ENCODE assay signal across 30 mouse cellular contexts in the genomic region with DNA sequence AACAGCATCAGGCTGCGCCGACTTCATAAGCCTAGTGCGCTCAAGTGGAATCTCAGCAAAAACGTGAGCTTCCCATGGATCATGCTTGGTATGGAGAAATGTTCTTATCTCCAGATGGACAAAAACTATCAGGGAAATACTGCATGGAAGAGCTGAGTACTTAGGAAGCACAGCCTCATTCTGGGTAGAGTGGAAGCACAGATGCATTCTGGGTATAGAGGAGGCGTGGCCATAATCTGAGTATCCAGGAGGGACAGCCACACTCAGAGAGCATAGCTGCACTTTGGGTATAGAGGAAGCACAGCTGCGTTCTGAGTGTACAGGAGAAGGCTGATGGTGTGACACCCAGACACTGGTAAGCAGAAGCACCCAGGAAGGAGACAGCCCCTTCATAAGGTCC. TPM values are rescaled to one million over a fixed set of nuclear protein-coding genes. Genes with fewer than 3 reads are reported as not detected.
A peak's percentile ranks its signal among the peaks of the same experiment; 100 is the strongest.
DNase-seq lines count a peak whose midpoint lies in the region; ATAC-seq and TF ChIP-seq lines count a peak whose summit lies in the region.
"Had no signal": no experiment of that assay in that cellular context is flagged by ENCODE, and none has a peak within 500 bp of the region (broad histone marks: within the 10 kb centered on the region; RNA-seq: fewer than 3 reads in every experiment).

No protein-coding gene starts in this region.

- H3K4me1 ChIP-seq in intestine, embryonic 15.5 days (replicated peaks): 0 out of 2 replicates have a peak, but pooled peaks cover 4% of the 10 kb centered on the region
- 0 out of 2 replicates have a peak, but pooled peaks cover 3% of the 10 kb centered on the region for H3K4me1 ChIP-seq in intestine, postnatal 0 days (replicated peaks; ENCODE audit: control insufficient read depth, insufficient read depth, low read length)
- peaks cover 0 to 8% of the 10 kb centered on the region in 2 experiments; a peak in 1 of 4 replicates for H3K4me1 ChIP-seq in MEL (ENCODE audit: control insufficient read depth in 1 of 2, insufficient read depth in 2 of 2, low read length in 2 of 2)
- H3K4me1 ChIP-seq: embryonic facial prominence, embryonic 12.5 days; heart, embryonic 13.5 days; hindbrain, embryonic 15.5 days; limb, embryonic 12.5 days had no signal

- H3K27me3 ChIP-seq in intestine, embryonic 15.5 days (replicated peaks): no peaks in the 10 kb centered on the region
- no peaks in the 10 kb centered on the region for H3K27me3 ChIP-seq in intestine, postnatal 0 days (replicated peaks; ENCODE audit: control insufficient read depth, insufficient read depth, low read length)
- H3K27me3 ChIP-seq in MEL (ENCODE audit: control insufficient read depth in 1 of 2, insufficient read depth in 2 of 2, low read length in 2 of 2): no peaks in the 10 kb centered on the region
- H3K27me3 ChIP-seq: embryonic facial prominence, embryonic 12.5 days; heart, embryonic 13.5 days; hindbrain, embryonic 15.5 days; limb, embryonic 12.5 days; megakaryocyte, embryonic 14.5 days had no signal

- DNase-seq in MEL (ENCODE audit: low read depth, low spot score) (peak; percentile 90), ZHBTc4 (ENCODE audit: low read depth, low spot score) (peak; percentile 55)
- DNase-seq in retina, embryonic 14.5 days (ENCODE audit: low spot score): peak; percentile 9
- DNase-seq in urinary bladder, postnatal 36 days (ENCODE audit: low spot score in 2 of 2): no peak
- DNase-seq in kidney, adult 8-10 months: no peak
- DNase-seq: adrenal gland, adult 8-10 months; cerebellum, adult 2 months; cerebellum, postnatal 25 days; gastrocnemius, adult 2 months; gastrocnemius, postnatal 36 days; heart, adult 18-20 months; heart, postnatal 10 days; kidney, postnatal 14 days; lung, embryonic 14.5 days; lung, postnatal 14 days; midbrain, embryonic 14.5 days; right cerebral cortex, postnatal 4 days; thymus, adult 18-20 months; thymus, postnatal 25 days had no signal

- 0 out of 2 replicates have a peak, but pooled peaks have one; percentile 23 for ATAC-seq in intestine, embryonic 15.5 days
- no peak for ATAC-seq in intestine, postnatal 0 days
- ATAC-seq: forebrain, embryonic 14.5 days had no signal

- TF ChIP-seq EP300 in MEL (IDR thresholded peaks at IDR 0.05; ENCODE audit: low read depth in 1 of 2, low read length in 2 of 2): no peak

- peaks cover 10% of the 10 kb centered on the region for H3K36me3 ChIP-seq in intestine, embryonic 15.5 days
- peaks cover 27% of the 10 kb centered on the region for H3K36me3 ChIP-seq in intestine, postnatal 0 days (ENCODE audit: control insufficient read depth, insufficient read depth)
- peaks cover 2 to 7% of the 10 kb centered on the region in 2 experiments; a peak in 3 of 4 replicates for H3K36me3 ChIP-seq in MEL (ENCODE audit: control insufficient read depth in 1 of 2, insufficient read depth in 2 of 2, low read length in 2 of 2)

- no peak overlapping the region for H3K4me3 ChIP-seq in intestine, embryonic 15.5 days (replicated peaks)
- H3K4me3 ChIP-seq in intestine, postnatal 0 days (ENCODE audit: low read depth, low read length): no peak overlapping the region
- H3K4me3 ChIP-seq in MEL (ENCODE audit: control insufficient read depth in 1 of 2, insufficient read depth in 1 of 2, low read depth in 2 of 2, low read length in 2 of 2): peak overlapping the region; percentile 34 to 45
- H3K4me3 ChIP-seq: embryonic facial prominence, embryonic 12.5 days; gastrocnemius, adult 2 months; heart, embryonic 13.5 days; hindbrain, embryonic 15.5 days; left cerebral cortex, adult 2 months; limb, embryonic 12.5 days; megakaryocyte, embryonic 14.5 days had no signal

- no peak for TF ChIP-seq CTCF in intestine, postnatal 0 days (IDR thresholded peaks at IDR 0.05; ENCODE audit: low read depth)
- no peak for TF ChIP-seq CTCF in MEL (IDR thresholded peaks at IDR 0.05 in 2 of 3, conservative IDR thresholded peaks at IDR 0.05 in 1 of 3; ENCODE audit: control insufficient read depth in 1 of 3, insufficient read depth in 1 of 3, low read depth in 2 of 3, low read length in 3 of 3, poor library complexity in 1 of 3, severe bottlenecking in 1 of 3)

- no peak overlapping the region for H3K4me2 ChIP-seq in intestine, embryonic 15.5 days (replicated peaks)
- H3K4me2 ChIP-seq in intestine, postnatal 0 days (replicated peaks; ENCODE audit: low read depth): no peak overlapping the region
- H3K4me2 ChIP-seq: embryonic facial prominence, embryonic 12.5 days; heart, embryonic 13.5 days; hindbrain, embryonic 15.5 days; limb, embryonic 12.5 days; lung, embryonic 14.5 days had no signal

- no peak overlapping the region for H3K9ac ChIP-seq in intestine, embryonic 15.5 days
- H3K9ac ChIP-seq in intestine, postnatal 0 days (ENCODE audit: low read depth, low read length): no peak overlapping the region
- H3K9ac ChIP-seq in MEL (ENCODE audit: control insufficient read depth, low read depth, low read length, poor library complexity, severe bottlenecking): peak overlapping the region; percentile 54
- H3K9ac ChIP-seq: embryonic facial prominence, embryonic 12.5 days; heart, embryonic 13.5 days; hindbrain, embryonic 15.5 days; limb, embryonic 12.5 days; liver, embryonic 14.5 days; lung, embryonic 14.5 days had no signal

- no peak for TF ChIP-seq RAD21 in MEL (IDR thresholded peaks at IDR 0.05; ENCODE audit: low read depth, low read length)

- no peak overlapping the region for H3K27ac ChIP-seq in intestine, embryonic 15.5 days
- no peak overlapping the region for H3K27ac ChIP-seq in intestine, postnatal 0 days (ENCODE audit: low read depth, low read length)
- H3K27ac ChIP-seq in MEL (ENCODE audit: control insufficient read depth, low read depth, low read length): peak overlapping the region; percentile 55
- H3K27ac ChIP-seq: embryonic facial prominence, embryonic 12.5 days; gastrocnemius, adult 2 months; heart, embryonic 13.5 days; hindbrain, embryonic 15.5 days; left cerebral cortex, adult 2 months; limb, embryonic 12.5 days; liver, embryonic 14.5 days; stomach, postnatal 0 days had no signal

- peak in 1 of 2 experiments; percentile 84; a peak in 2 of 4 replicates for TF ChIP-seq POLR2A in MEL (IDR thresholded peaks at IDR 0.05; ENCODE audit: control insufficient read depth in 1 of 2, insufficient read depth in 1 of 2, low read depth in 1 of 2, low read length in 2 of 2, poor library complexity in 1 of 2)

- 91% methylated on average over 6 of the region's 6 CpGs for WGBS in intestine, embryonic 15.5 days
- 83% methylated on average over 6 of the region's 6 CpGs for WGBS in intestine, postnatal 0 days

- H3K79me2 ChIP-seq in MEL (ENCODE audit: control insufficient read depth, insufficient read depth, low read length, poor library complexity): no peaks in the 10 kb centered on the region

- H3K9me3 ChIP-seq in intestine, embryonic 15.5 days: no peaks in the 10 kb centered on the region
- H3K9me3 ChIP-seq in intestine, postnatal 0 days (ENCODE audit: control insufficient read depth): no peaks in the 10 kb centered on the region
- no peaks in the 10 kb centered on the region for H3K9me3 ChIP-seq in MEL (replicated peaks; ENCODE audit: insufficient read depth, low read length)
- H3K9me3 ChIP-seq: embryonic facial prominence, embryonic 12.5 days; heart, embryonic 13.5 days; hindbrain, embryonic 15.5 days; limb, embryonic 12.5 days; megakaryocyte, embryonic 14.5 days had no signal

TF ChIP-seq in MEL, 35 proteins besides CTCF, POLR2A, EP300 and RAD21 (continues in another document):
- TF ChIP-seq E2F4 (IDR thresholded peaks at IDR 0.05; ENCODE audit: borderline replicate concordance, low read depth, low read length) (no peak), SMC3 (IDR thresholded peaks at IDR 0.05; ENCODE audit: low read depth, low read length) (no peak), TAL1 (IDR thresholded peaks at IDR 0.05; ENCODE audit: low read length) (no peak), ETS1 (IDR thresholded peaks at IDR 0.05; ENCODE audit: low read depth, low read length) (no peak), USF1 (IDR thresholded peaks at IDR 0.05; ENCODE audit: low read depth, low read length) (no peak), CHD2 (IDR thresholded peaks at IDR 0.05; ENCODE audit: low read length) (no peak), MAX (IDR thresholded peaks at IDR 0.05; ENCODE audit: low read length) (no peak; the same call in 1 of the 2 replicates), POLR2AphosphoS2 (IDR thresholded peaks at IDR 0.05; ENCODE audit: low read length) (peak; percentile 71; the same call in 1 of the 2 replicates), NELFE (IDR thresholded peaks at IDR 0.05; ENCODE audit: low read depth, low read length) (peak; percentile 74), TCF12 (IDR thresholded peaks at IDR 0.05; ENCODE audit: low read depth, low read length) (peak; percentile 36; the same call in 1 of the 2 replicates)

RNA-seq across cellular contexts. Expression of a gene that starts 16.8 kb away (rescaled TPM):
- polyA plus RNA-seq in intestine, embryonic 15.5 days (2015; fragmentation: Nextera tagmentation; extraction: Ambion mirVana): 12.7 and 14.0 TPM in 2 replicates
- 7.3 and 8.4 TPM in 2 replicates for polyA plus RNA-seq in intestine, postnatal 0 days (2015; fragmentation: Nextera tagmentation; extraction: Ambion mirVana)
- 12.3 and 13.7 TPM in 2 replicates for total RNA-seq in MEL (2012; rRNA removed)
- polyA plus RNA-seq in MEL (2012; ENCODE audit: insufficient read depth in 1 of 2, insufficient read length in 2 of 2, low read depth in 1 of 2, low replicate concordance in 2 of 2, missing spikeins in 1 of 2): 10 to 100 TPM in 1 of 2 experiments, not detected in 1; 18.6 TPM

RNA-seq across cellular contexts. Expression of a gene that starts 17.1 kb away (rescaled TPM):
- 97.9 and 131 TPM in 2 replicates for polyA plus RNA-seq in intestine, embryonic 15.5 days (2015; fragmentation: Nextera tagmentation; extraction: Ambion mirVana)
- 67.8 and 67.9 TPM in 2 replicates for polyA plus RNA-seq in intestine, postnatal 0 days (2015; fragmentation: Nextera tagmentation; extraction: Ambion mirVana)
- 121 and 188 TPM in 2 replicates for total RNA-seq in MEL (2012; rRNA removed)
- polyA plus RNA-seq in MEL (2012; ENCODE audit: insufficient read depth in 1 of 2, insufficient read length in 2 of 2, low read depth in 1 of 2, low replicate concordance in 2 of 2, missing spikeins in 1 of 2): 100 to 1,000 TPM in 1 of 2 experiments, not detected in 1; 118 TPM

RNA-seq across cellular contexts. Expression of a gene that starts 50.9 kb away (rescaled TPM):
- 14.0 and 14.7 TPM in 2 replicates for polyA plus RNA-seq in intestine, embryonic 15.5 days (2015; fragmentation: Nextera tagmentation; extraction: Ambion mirVana)
- 4.9 and 5.1 TPM in 2 replicates for polyA plus RNA-seq in intestine, postnatal 0 days (2015; fragmentation: Nextera tagmentation; extraction: Ambion mirVana)
- 57.3 and 57.9 TPM in 2 replicates for total RNA-seq in MEL (2012; rRNA removed)
- polyA plus RNA-seq in MEL (2012; ENCODE audit: insufficient read depth in 1 of 2, insufficient read length in 2 of 2, low read depth in 1 of 2, low replicate concordance in 2 of 2, missing spikeins in 1 of 2): 10 to 100 TPM in 1 of 2 experiments, not detected in 1; 53.2 TPM

RNA-seq across cellular contexts. Expression of a gene that starts 59.6 kb away (rescaled TPM):
- polyA plus RNA-seq in intestine, embryonic 15.5 days (2015; fragmentation: Nextera tagmentation; extraction: Ambion mirVana): 53.8 and 54.5 TPM in 2 replicates
- polyA plus RNA-seq in intestine, postnatal 0 days (2015; fragmentation: Nextera tagmentation; extraction: Ambion mirVana): 28.0 and 36.8 TPM in 2 replicates
- total RNA-seq in MEL (2012; rRNA removed): 29.5 and 41.6 TPM in 2 replicates
- polyA plus RNA-seq in MEL (2012; ENCODE audit: insufficient read depth in 1 of 2, insufficient read length in 2 of 2, low read depth in 1 of 2, low replicate concordance in 2 of 2, missing spikeins in 1 of 2): 10 to 100 TPM in 1 of 2 experiments, not detected in 1; 33.6 TPM

Comparison
In these comparisons a context has a peak if more than half of its experiments do, and no peak if none do; other contexts are left out.
1. H3K4me3 ChIP-seq: peak in MEL (2 of 2); none in intestine, embryonic 15.5 days (single experiment) and intestine, postnatal 0 days (single experiment).
2. DNase-seq: peak in MEL (single experiment), ZHBTc4 (single experiment) and retina, embryonic 14.5 days (single experiment); none in urinary bladder, postnatal 36 days (0 of 2) and kidney, adult 8-10 months (0 of 2).